Mouse (Mus musculus) midbrain, embryonic 11.5 days (tissue): ENCODE results near the gene Dpysl4. TPM values are rescaled to one million over a fixed set of nuclear protein-coding genes. Genes with fewer than 3 reads are reported as not detected.
A peak's percentile ranks its signal among the peaks of the same experiment; 100 is the strongest.

Experiments used
- ATAC-seq: fragments of 200-750 bp; cut with Nextera tagmentation; 2 replicates; pipeline ENCODE4 v1.8.0; 2017; ENCODE audit warnings: moderate TSS enrichment, moderate library complexity; ENCODE audit not compliant: low FRiP score
- DNase-seq: peaks from one replicate; pipeline ENCODE4 v3.0.0; 2015; ENCODE audit warnings: low spot score; ENCODE audit errors: missing footprints
- H3K27ac ChIP-seq: fragments of 300-500 bp; sonication (generic); 2 replicates; pipeline ENCODE4 v1.5.1; 2014; ENCODE audit warnings: low read depth, low read length
- H3K27me3 ChIP-seq: fragments of 300-500 bp; sonication (generic); 2 replicates; pipeline ENCODE4 v1.6.1; 2014; ENCODE audit warnings: mild to moderate bottlenecking, low read length, moderate library complexity, mixed read lengths; ENCODE audit not compliant: control insufficient read depth, insufficient read depth
- H3K36me3 ChIP-seq: fragments of 300-500 bp; sonication (generic); 2 replicates; pipeline ENCODE4 v1.6.1; 2014; ENCODE audit warnings: mild to moderate bottlenecking, low read length, moderate library complexity, mixed read lengths; ENCODE audit not compliant: control insufficient read depth, insufficient read depth
- H3K4me1 ChIP-seq: fragments of 300-500 bp; sonication (generic); 2 replicates; pipeline ENCODE4 v1.6.1; 2014; ENCODE audit warnings: low read length; ENCODE audit not compliant: control insufficient read depth, insufficient read depth
- H3K4me2 ChIP-seq: fragments of 300-500 bp; sonication (generic); 2 replicates; pipeline ENCODE4 v1.6.1; 2014; ENCODE audit warnings: mild to moderate bottlenecking, moderate library complexity
- H3K4me3 ChIP-seq: fragments of 300-500 bp; sonication (generic); 2 replicates; pipeline ENCODE4 v1.5.1; 2014; ENCODE audit warnings: low read depth, low read length
- H3K9ac ChIP-seq: fragments of 300-500 bp; sonication (generic); 2 replicates; pipeline ENCODE4 v1.6.1; 2014; ENCODE audit warnings: low read length
- H3K9me3 ChIP-seq: fragments of 300-500 bp; sonication (generic); 2 replicates; pipeline ENCODE4 v1.6.1; 2016; ENCODE audit warnings: low read length; ENCODE audit not compliant: control insufficient read depth
- WGBS: fragments of 180-500 bp; shearing (Covaris S2); extraction: QIAGEN DNeasy Blood & Tissue Kit; methylation state at CpG from one replicate; pipeline ENCODE4 v1.1.7; 2014; 5-methylcytosine and 5-hydroxymethylcytosine counted together
- polyA plus RNA-seq: library from polyadenylated mRNA; unstranded; fragments of >200 nt; fragmentation: Nextera tagmentation; extraction: Ambion mirVana; gene quantifications from 2 replicates; pipeline ENCODE4 v1.2.1, GENCODE M21; 2014

Gene Dpysl4
- polyA plus RNA-seq, 1 experiment from 2014 or later, result 179 TPM

DNA sequence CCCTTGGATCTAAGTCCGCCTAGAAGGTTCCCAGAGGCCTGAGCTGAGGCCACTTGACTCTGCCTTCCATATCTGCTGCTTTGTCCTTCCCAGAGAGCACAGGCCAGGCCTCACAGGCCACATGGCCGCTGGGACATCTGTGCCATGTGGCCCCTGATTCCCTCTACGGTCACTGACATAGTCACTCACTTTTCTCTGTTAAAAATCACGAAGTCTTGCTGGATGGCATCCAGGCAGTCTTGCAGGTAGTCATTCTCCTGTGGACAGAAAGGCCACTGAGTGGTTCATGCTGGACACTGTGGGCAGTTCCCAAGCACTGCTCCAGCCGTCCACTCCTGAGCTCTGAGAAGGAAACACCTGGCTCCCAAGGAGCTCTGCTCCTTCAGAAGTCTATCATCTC lies 19.3 kb downstream of the Dpysl4 start:
- no peak for ATAC-seq
- H3K36me3 ChIP-seq, result no peaks in the 10 kb centered on the region
- H3K4me3 ChIP-seq, result no peak overlapping the region
- no peak overlapping the region for H3K4me2 ChIP-seq
- H3K4me1 ChIP-seq, result no peaks in the 10 kb centered on the region
- H3K9me3 ChIP-seq, result no peaks in the 10 kb centered on the region
- H3K27ac ChIP-seq, result no peak overlapping the region
- no peak overlapping the region for H3K9ac ChIP-seq
- H3K27me3 ChIP-seq, result no peaks in the 10 kb centered on the region
- peak; percentile 80 for DNase-seq
- WGBS, result 77% methylated on average over 5 of the region's 5 CpGs

DNA sequence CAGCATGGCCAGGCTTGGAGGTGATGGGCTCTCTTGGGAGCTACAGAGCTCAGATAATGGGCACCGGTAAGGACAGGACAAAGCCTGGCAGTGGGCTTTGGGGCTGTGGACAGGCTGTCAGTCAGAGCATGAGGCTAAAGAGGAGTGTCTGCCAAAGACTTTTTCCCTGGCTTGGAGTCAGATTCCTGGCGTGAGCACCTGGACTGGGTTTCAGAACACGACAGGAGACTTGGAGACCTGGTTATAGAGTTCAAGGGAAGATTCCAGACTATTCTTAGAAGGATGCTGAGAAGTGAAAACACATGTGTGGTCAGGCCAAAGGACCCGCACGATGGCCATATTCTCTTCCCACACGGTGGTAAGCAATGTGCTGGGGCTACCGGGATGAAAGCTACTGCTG lies 19.9 kb downstream of the Dpysl4 start:
- Histone ChIP-seq H3K27me3 (no peaks in the 10 kb centered on the region), H3K4me3 (no peak overlapping the region), H3K9me3 (no peaks in the 10 kb centered on the region), H3K27ac (no peak overlapping the region), H3K9ac (no peak overlapping the region), H3K4me2 (no peak overlapping the region), H3K36me3 (no peaks in the 10 kb centered on the region), H3K4me1 (no peaks in the 10 kb centered on the region)
- no peak for ATAC-seq
- 87% methylated on average over 7 of the region's 7 CpGs for WGBS
- peak; percentile 56 for DNase-seq

DNA sequence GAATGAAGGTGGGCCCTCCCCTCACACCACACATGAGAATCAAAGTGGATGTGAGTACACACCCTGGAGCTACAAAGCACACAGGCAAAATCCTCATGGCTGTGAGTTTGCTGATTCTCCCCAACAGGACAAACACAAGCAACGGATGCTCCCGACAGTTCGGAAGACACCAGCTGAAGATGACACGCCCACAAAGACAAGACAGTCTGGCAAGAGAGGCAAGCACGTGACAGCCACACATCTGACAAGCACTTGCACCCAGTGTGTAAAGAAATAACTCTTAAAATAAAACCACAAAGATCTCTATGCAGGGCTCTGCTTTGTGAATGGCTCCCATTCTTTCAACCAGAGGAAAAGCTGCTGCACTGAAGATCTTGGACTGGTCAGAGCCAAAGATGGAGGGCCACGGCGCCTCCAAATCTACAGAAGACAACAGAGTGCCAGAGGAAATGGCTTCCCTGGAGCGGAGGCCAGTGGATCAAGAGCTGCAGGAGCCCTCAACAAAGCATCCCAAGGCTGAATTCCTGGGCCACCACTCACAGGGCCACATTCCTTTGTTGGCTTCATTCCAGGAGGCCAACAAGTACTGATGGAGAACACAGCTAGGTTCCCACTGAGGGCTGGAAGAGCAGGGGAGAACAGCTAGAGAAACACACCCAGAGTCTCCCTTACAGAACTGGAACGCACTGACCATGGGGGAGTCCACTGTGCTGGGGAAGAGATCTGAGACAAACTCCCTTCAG lies 22.3 kb downstream of the Dpysl4 start:
- WGBS, result 86% methylated on average over 9 of the region's 9 CpGs
- H3K27me3 ChIP-seq, result no peaks in the 10 kb centered on the region

DNA sequence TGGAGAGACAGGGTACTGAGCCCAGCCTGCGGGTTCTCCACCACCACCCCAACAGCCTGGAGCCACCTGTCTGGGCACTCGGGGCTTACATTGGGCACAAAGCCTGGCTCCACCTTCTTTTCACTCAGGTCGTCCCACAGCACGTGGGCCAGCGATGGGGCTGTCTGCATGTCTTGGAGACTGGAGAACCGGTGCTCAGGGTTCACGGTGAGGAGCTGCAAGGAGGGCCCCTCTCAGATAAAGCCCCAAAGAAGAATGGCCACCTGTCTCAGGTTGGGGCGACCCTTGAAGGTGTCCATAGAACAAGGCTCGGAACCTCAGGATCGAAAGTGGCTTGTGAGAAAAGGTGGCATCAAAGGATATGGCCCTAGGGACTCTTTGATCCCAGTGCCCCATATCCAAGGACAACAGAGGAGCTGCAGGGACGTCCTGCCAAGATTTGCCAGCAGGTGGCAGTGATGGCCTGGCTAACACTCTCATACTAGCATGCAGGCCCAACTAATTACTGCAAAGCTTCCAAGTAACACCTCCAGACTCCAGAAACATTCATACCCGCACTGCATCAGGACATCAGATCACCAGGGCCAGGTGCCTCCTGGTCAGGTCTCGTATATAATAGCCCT lies 33.5 kb downstream of the Dpysl4 start:
- Histone ChIP-seq H3K27me3 (no peaks in the 10 kb centered on the region), H3K4me2 (no peak overlapping the region), H3K27ac (no peak overlapping the region), H3K9me3 (no peaks in the 10 kb centered on the region), H3K4me1 (no peaks in the 10 kb centered on the region), H3K4me3 (no peak overlapping the region), H3K9ac (no peak overlapping the region), H3K36me3 (no peaks in the 10 kb centered on the region)
- ATAC-seq (peak; percentile 70), DNase-seq (peak; percentile 98)
- WGBS, result 48% methylated on average over 13 of the region's 13 CpGs

More for the DNA sequence above, 22.3 kb downstream of the Dpysl4 start:
- Histone ChIP-seq H3K9ac (no peak overlapping the region), H3K4me1 (no peaks in the 10 kb centered on the region), H3K4me2 (no peak overlapping the region), H3K9me3 (no peaks in the 10 kb centered on the region), H3K36me3 (no peaks in the 10 kb centered on the region), H3K4me3 (no peak overlapping the region), H3K27ac (no peak overlapping the region)
- no peak for DNase-seq
- ATAC-seq, result no peak

DNA sequence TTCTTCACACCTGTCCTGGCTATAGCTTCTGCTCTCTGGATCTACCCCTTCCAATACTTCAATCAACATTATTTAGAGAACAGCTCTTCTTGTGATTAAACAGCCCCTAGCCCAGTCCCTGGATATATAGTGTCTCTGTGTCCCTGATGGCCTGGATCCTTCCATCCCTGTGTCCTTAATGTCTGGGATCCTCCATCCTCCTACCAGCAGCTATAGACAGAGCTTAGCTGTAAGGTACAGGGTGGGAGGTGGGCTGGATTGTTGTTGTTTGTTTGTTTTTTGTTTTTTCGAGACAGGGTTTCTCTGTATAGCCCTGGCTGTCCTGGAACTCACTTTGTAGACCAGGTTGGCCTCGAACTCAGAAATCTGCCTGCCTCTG lies 34.0 kb downstream of the Dpysl4 start:
- Histone ChIP-seq H3K9me3 (no peaks in the 10 kb centered on the region), H3K4me3 (no peak overlapping the region), H3K36me3 (no peaks in the 10 kb centered on the region), H3K4me1 (no peaks in the 10 kb centered on the region), H3K27ac (no peak overlapping the region), H3K27me3 (no peaks in the 10 kb centered on the region), H3K9ac (no peak overlapping the region), H3K4me2 (no peak overlapping the region)
- DNase-seq, result no peak
- peak; percentile 5; the same call in 1 of the 2 replicates for ATAC-seq
- 73% methylated on average over 2 of the region's 2 CpGs for WGBS

DNA sequence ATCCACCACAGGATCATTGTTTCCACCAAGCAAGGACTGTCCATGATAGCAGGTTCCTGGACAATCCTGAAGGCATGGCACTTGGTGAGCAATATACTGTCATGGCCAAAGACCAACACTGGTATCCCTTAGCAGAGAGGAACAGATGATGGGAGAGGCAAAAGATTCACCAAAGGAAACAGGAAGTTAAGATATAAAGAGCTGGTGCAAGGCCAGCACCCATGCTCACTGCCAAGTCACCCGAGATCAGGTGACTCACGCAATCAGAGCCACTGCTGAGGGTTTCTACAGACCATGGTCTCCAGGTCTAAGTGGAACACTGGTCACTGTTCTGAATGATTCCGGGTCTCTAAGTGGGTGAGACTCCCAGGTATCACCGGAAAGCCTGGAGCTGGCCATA lies 40.1 kb downstream of the Dpysl4 start:
- Histone ChIP-seq H3K27me3 (no peaks in the 10 kb centered on the region), H3K9me3 (no peaks in the 10 kb centered on the region), H3K4me1 (peaks cover 2% of the 10 kb centered on the region; the same call in 1 of the 2 replicates), H3K27ac (no peak overlapping the region), H3K4me3 (no peak overlapping the region), H3K4me2 (no peak overlapping the region), H3K36me3 (no peaks in the 10 kb centered on the region), H3K9ac (no peak overlapping the region)
- DNase-seq, result no peak
- WGBS, result 97% methylated on average over 4 of the region's 4 CpGs
- no peak for ATAC-seq

DNA sequence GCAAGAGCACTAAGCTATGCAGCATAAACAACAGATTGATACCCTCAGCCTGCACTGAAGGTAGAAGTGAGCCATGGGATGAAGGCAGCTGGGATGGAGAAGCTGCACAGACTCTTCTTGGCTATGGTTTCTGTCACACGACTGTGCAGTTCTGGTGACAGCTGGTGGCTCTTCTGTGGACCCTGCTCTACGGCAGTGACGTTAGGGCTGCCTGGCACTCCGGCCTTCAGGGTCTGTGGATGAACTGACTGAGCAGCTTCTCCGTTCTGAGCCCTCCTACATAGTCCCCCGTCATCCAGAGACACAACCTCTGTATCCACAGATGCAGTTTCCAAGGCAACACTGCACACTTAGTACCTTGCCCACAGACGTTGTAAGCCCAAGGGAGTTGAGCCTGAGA lies 40.7 kb downstream of the Dpysl4 start:
- Histone ChIP-seq H3K36me3 (no peaks in the 10 kb centered on the region), H3K9ac (no peak overlapping the region), H3K9me3 (no peaks in the 10 kb centered on the region), H3K27ac (no peak overlapping the region), H3K27me3 (no peaks in the 10 kb centered on the region), H3K4me3 (no peak overlapping the region), H3K4me1 (peaks cover 2% of the 10 kb centered on the region; the same call in 1 of the 2 replicates), H3K4me2 (no peak overlapping the region)
- WGBS, result 84% methylated on average over 7 of the region's 7 CpGs
- no peak for DNase-seq
- no peak for ATAC-seq

DNA sequence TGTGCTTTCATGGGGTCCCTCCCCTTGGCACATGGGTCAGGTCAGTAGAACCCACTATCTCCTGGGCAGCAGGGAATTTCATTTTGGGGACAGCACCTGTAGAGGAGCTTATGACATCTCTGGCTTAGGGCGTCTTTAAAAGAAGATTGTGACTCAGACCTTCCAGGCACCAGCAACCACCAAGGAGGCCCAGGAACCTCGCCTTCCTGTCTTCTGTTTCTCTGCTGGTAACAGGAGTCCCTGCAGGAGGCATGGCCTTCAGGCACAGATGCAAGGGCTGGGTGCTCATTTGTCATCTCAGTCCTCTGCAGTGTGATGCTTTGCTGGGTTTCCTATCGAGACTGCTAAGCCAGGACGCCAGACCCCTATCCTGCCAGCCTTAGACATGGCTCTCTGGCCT lies 43.2 kb downstream of the Dpysl4 start:
- Histone ChIP-seq H3K27ac (no peak overlapping the region), H3K4me2 (no peak overlapping the region), H3K27me3 (no peaks in the 10 kb centered on the region), H3K36me3 (no peaks in the 10 kb centered on the region), H3K9ac (no peak overlapping the region), H3K4me3 (no peak overlapping the region), H3K4me1 (peaks cover 2% of the 10 kb centered on the region; the same call in 1 of the 2 replicates), H3K9me3 (no peaks in the 10 kb centered on the region)
- ATAC-seq, result no peak
- 80% methylated on average over 4 of the region's 4 CpGs for WGBS
- no peak for DNase-seq

DNA sequence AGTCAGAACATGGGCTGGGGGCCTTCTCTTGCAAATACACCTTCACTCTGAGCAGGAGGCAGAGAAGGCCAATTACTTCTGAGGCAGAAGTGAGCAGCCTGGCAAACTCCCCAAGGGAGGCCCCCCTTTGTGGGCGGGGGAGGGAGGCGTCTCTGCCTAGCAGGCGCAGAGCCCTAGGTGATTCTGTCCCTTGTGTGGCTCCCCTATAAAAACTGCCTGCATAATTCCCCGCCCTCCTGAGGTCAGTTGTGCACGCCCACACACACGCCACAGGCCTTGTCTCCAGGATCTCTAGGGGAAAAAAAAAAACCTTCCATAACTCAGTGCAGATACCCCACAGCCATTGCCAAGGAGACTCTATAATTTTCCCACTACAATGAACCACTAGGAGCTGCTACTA lies 44.6 kb downstream of the Dpysl4 start:
- Histone ChIP-seq H3K4me1 (peaks cover 2% of the 10 kb centered on the region; the same call in 1 of the 2 replicates), H3K9ac (no peak overlapping the region), H3K4me3 (no peak overlapping the region), H3K27me3 (no peaks in the 10 kb centered on the region), H3K9me3 (no peaks in the 10 kb centered on the region), H3K27ac (no peak overlapping the region), H3K4me2 (no peak overlapping the region), H3K36me3 (no peaks in the 10 kb centered on the region)
- no peak for DNase-seq
- no peak for ATAC-seq
- WGBS, result 57% methylated on average over 6 of the region's 6 CpGs
